Comparison of ENCODE assay signal across 19 mouse cellular contexts in genomic region chr6:97292096-97292495, GRCm38 (mm10). TPM values are rescaled to one million over a fixed set of nuclear protein-coding genes. Genes with fewer than 3 reads are reported as not detected.
DNase-seq lines count a peak whose midpoint lies in the region; ATAC-seq and TF ChIP-seq lines count a peak whose summit lies in the region.
"Had no signal": no experiment of that assay in that cellular context is flagged by ENCODE, and none has a peak within 500 bp of the region (broad histone marks: within the 10 kb centered on the region; RNA-seq: fewer than 3 reads in every experiment).

No protein-coding gene starts in this region.

- no peak for TF ChIP-seq EP300 in liver, postnatal 0 days (IDR thresholded peaks at IDR 0.05; ENCODE audit: low read depth)

- no peak for ATAC-seq in heart, embryonic 13.5 days (ENCODE audit: extremely low read depth, insufficient number of reproducible peaks, low FRiP score, low TSS enrichment)
- 0 out of 2 replicates have a peak, but pooled peaks have one; percentile 4 for ATAC-seq in liver, postnatal 0 days
- ATAC-seq in midbrain, embryonic 11.5 days (ENCODE audit: low FRiP score) = no peak
- ATAC-seq: forebrain, postnatal 0 days; hindbrain, postnatal 0 days had no signal

- peaks cover 43% of the 10 kb centered on the region for H3K4me1 ChIP-seq in heart, embryonic 13.5 days
- peaks cover 23% of the 10 kb centered on the region for H3K4me1 ChIP-seq in liver, postnatal 0 days (ENCODE audit: insufficient read depth)
- H3K4me1 ChIP-seq in midbrain, embryonic 11.5 days (ENCODE audit: control insufficient read depth, insufficient read depth, low read length) = no peaks in the 10 kb centered on the region
- H3K4me1 ChIP-seq in midbrain, embryonic 10.5 days = peaks cover 9% of the 10 kb centered on the region
- H3K4me1 ChIP-seq: hindbrain, embryonic 13.5 days had no signal

- H3K36me3 ChIP-seq in heart, embryonic 13.5 days = peaks cover 72% of the 10 kb centered on the region
- peaks cover 37% of the 10 kb centered on the region for H3K36me3 ChIP-seq in liver, postnatal 0 days (replicated peaks; ENCODE audit: insufficient read depth, low read length)
- H3K36me3 ChIP-seq in midbrain, embryonic 11.5 days (ENCODE audit: control insufficient read depth, insufficient read depth, low read length) = peaks cover 18% of the 10 kb centered on the region
- H3K36me3 ChIP-seq in midbrain, embryonic 10.5 days = peaks cover 74% of the 10 kb centered on the region

- TF ChIP-seq CTCF in liver, postnatal 0 days (IDR thresholded peaks at IDR 0.05; ENCODE audit: low read depth) = no peak

- WGBS in heart, embryonic 13.5 days = 82% methylated on average over 3 of the region's 3 CpGs
- WGBS in liver, postnatal 0 days (ENCODE audit: insufficient replicate concordance) = 76% methylated on average over 3 of the region's 3 CpGs
- WGBS in midbrain, embryonic 11.5 days = 99% methylated on average over 3 of the region's 3 CpGs
- WGBS in midbrain, embryonic 10.5 days = 93% methylated on average over 3 of the region's 3 CpGs

- DNase-seq in heart, adult 18-20 months = no peak
- no peak for DNase-seq in liver, postnatal 0 days
- no peak for DNase-seq in liver
- DNase-seq in midbrain, embryonic 11.5 days (ENCODE audit: low spot score, missing footprints) = peak; percentile 62
- no peak for DNase-seq in midbrain, embryonic 10.5 days (ENCODE audit: low spot score)
- DNase-seq in adrenal gland, postnatal 4 days (ENCODE audit: low spot score in 2 of 2) = no peak
- DNase-seq: adrenal gland, adult 2 months; adrenal gland, postnatal 25 days; cerebellum, adult 2 months; cerebellum, postnatal 10 days; forebrain, postnatal 0 days; gastrocnemius, postnatal 36 days; heart, postnatal 14 days had no signal

- no peak overlapping the region for H3K4me2 ChIP-seq in heart, embryonic 13.5 days
- no peak overlapping the region for H3K4me2 ChIP-seq in liver, postnatal 0 days (ENCODE audit: low read depth, low read length)
- H3K4me2 ChIP-seq in midbrain, embryonic 11.5 days = no peak overlapping the region
- H3K4me2 ChIP-seq: forebrain, embryonic 13.5 days; hindbrain, embryonic 13.5 days had no signal

- no peak overlapping the region for H3K9ac ChIP-seq in heart, embryonic 13.5 days
- H3K9ac ChIP-seq in liver, postnatal 0 days (replicated peaks) = no peak overlapping the region
- H3K9ac ChIP-seq in midbrain, embryonic 11.5 days (ENCODE audit: low read length) = no peak overlapping the region
- H3K9ac ChIP-seq: forebrain, embryonic 13.5 days; forebrain, postnatal 0 days; hindbrain, embryonic 13.5 days had no signal

- no peak overlapping the region for H3K4me3 ChIP-seq in heart, embryonic 13.5 days
- H3K4me3 ChIP-seq in liver, postnatal 0 days (ENCODE audit: low read depth, low read length) = no peak overlapping the region
- H3K4me3 ChIP-seq in midbrain, embryonic 11.5 days (ENCODE audit: low read depth, low read length) = no peak overlapping the region
- no peak overlapping the region for H3K4me3 ChIP-seq in midbrain, embryonic 10.5 days
- H3K4me3 ChIP-seq: embryonic facial prominence, embryonic 10.5 days; forebrain, embryonic 13.5 days; hindbrain, embryonic 13.5 days had no signal

- peak overlapping the region; percentile 12; the same call in 1 of the 2 replicates for H3K27ac ChIP-seq in heart, embryonic 13.5 days (replicated peaks)
- peak overlapping the region; percentile 64 for H3K27ac ChIP-seq in liver, postnatal 0 days (ENCODE audit: low read depth)
- H3K27ac ChIP-seq in midbrain, embryonic 11.5 days (ENCODE audit: low read depth, low read length) = no peak overlapping the region
- no peak overlapping the region for H3K27ac ChIP-seq in midbrain, embryonic 10.5 days (replicated peaks)
- H3K27ac ChIP-seq: embryonic facial prominence, embryonic 10.5 days; forebrain, embryonic 13.5 days; hindbrain, embryonic 13.5 days; hindbrain, postnatal 0 days had no signal

- H3K27me3 ChIP-seq in heart, embryonic 13.5 days (replicated peaks) = no peaks in the 10 kb centered on the region
- no peaks in the 10 kb centered on the region for H3K27me3 ChIP-seq in liver, postnatal 0 days (ENCODE audit: insufficient read depth, low read length)
- H3K27me3 ChIP-seq in midbrain, embryonic 11.5 days (ENCODE audit: control insufficient read depth, insufficient read depth, low read length) = no peaks in the 10 kb centered on the region
- no peaks in the 10 kb centered on the region for H3K27me3 ChIP-seq in midbrain, embryonic 10.5 days (ENCODE audit: low read depth, poor library complexity, severe bottlenecking)
- H3K27me3 ChIP-seq: forebrain, embryonic 13.5 days; hindbrain, embryonic 13.5 days had no signal

- no peaks in the 10 kb centered on the region for H3K9me3 ChIP-seq in heart, embryonic 13.5 days
- H3K9me3 ChIP-seq in liver, postnatal 0 days (ENCODE audit: low read length) = no peaks in the 10 kb centered on the region
- H3K9me3 ChIP-seq in midbrain, embryonic 11.5 days (ENCODE audit: control insufficient read depth, low read length) = no peaks in the 10 kb centered on the region
- H3K9me3 ChIP-seq in midbrain, embryonic 10.5 days (replicated peaks) = no peaks in the 10 kb centered on the region
- H3K9me3 ChIP-seq: embryonic facial prominence, embryonic 10.5 days; forebrain, embryonic 13.5 days; hindbrain, embryonic 13.5 days had no signal

RNA-seq across cellular contexts. Expression of gene Lmod3, which starts 39.5 kb away (rescaled TPM):
- 14.3 and 16.7 TPM in 2 replicates for polyA plus RNA-seq in heart, embryonic 13.5 days (2015; fragmentation: Nextera tagmentation; extraction: Ambion mirVana)
- total RNA-seq in heart, adult 18-20 months (2021) = 10 to 100 TPM; 58.1 to 67.1 TPM
- 0.11 and 0.77 TPM in 2 replicates for polyA plus RNA-seq in liver, postnatal 0 days (2015; fragmentation: Nextera tagmentation; extraction: Ambion mirVana)
- polyA plus RNA-seq in midbrain, embryonic 11.5 days (2014; fragmentation: Nextera tagmentation; extraction: Ambion mirVana) = 0.08 TPM in 1 of 2 replicates, not detected in the other
- not detected in 2 replicates for polyA plus RNA-seq in midbrain, embryonic 10.5 days (2016; fragmentation: Nextera tagmentation; extraction: Ambion mirVana)
- 1 to 10 TPM; 1.3 to 5.1 TPM for total RNA-seq in adrenal gland, postnatal 4 days (2021)
- total RNA-seq: adrenal gland, adult 2 months; adrenal gland, postnatal 25 days; hematopoietic stem cell, adult 5-6 weeks had no signal
- polyA plus RNA-seq: adrenal gland, adult 2 months; embryonic facial prominence, embryonic 10.5 days; forebrain, embryonic 13.5 days; hindbrain, postnatal 0 days had no signal

Comparison
In these comparisons a context has a peak if more than half of its experiments do, and no peak if none do; other contexts are left out.
1. H3K27ac ChIP-seq: peak in heart, embryonic 13.5 days (single experiment) and liver, postnatal 0 days (single experiment); none in midbrain, embryonic 11.5 days (single experiment) and midbrain, embryonic 10.5 days (single experiment).